Mouse (Mus musculus) kidney, postnatal 10 days (tissue): Measurements from ENCODE around the gene Msi2.

Experiments used
- DNase-seq: peaks from one replicate; pipeline ENCODE4 v3.0.0; 2021; ENCODE audit warnings: mixed read lengths

Msi2 gene

DNA sequence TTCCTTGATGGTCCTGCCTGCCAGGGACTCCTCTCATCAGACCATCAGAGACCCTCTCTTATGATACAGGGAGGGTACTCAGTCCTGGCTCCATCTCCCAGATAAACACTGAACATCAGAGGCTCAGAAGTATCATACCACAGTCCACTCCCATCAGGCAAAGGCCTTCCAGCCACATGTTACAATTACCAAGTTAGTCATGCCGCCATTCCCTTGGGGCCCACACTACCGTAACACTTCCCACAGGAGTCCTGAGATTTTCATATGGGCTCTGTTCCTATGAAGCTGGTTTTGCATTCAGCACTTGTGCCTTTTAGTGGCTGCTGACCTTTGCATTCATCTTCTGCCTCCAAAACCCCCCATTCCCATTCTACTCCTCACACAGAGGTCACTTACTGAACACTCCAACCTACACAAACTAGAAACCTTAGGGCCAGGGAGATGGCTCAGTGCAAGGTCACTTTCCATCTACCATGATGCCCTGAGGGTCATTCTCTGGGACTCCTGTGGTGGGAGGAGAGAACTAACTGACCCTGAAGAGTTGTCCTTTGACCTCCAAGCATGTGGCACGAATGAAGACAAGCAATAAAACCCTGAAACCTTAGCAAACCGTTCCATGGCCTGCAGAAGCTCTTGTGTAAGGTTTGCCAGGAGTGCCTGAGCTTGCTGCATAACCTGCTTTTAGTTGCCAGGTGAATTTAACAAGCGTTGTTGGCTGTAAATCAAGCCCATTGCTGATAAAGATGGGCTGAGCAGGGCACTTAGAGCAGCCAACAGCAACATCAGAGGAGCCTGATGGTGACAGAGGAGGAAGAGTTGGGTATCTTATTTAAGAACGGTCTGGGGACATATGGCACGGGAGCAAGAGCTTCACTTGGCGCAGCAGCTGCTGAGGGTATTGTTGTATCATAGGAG lies 323.0 kb downstream of the Msi2 start:
- DNase-seq, result no peak

DNA sequence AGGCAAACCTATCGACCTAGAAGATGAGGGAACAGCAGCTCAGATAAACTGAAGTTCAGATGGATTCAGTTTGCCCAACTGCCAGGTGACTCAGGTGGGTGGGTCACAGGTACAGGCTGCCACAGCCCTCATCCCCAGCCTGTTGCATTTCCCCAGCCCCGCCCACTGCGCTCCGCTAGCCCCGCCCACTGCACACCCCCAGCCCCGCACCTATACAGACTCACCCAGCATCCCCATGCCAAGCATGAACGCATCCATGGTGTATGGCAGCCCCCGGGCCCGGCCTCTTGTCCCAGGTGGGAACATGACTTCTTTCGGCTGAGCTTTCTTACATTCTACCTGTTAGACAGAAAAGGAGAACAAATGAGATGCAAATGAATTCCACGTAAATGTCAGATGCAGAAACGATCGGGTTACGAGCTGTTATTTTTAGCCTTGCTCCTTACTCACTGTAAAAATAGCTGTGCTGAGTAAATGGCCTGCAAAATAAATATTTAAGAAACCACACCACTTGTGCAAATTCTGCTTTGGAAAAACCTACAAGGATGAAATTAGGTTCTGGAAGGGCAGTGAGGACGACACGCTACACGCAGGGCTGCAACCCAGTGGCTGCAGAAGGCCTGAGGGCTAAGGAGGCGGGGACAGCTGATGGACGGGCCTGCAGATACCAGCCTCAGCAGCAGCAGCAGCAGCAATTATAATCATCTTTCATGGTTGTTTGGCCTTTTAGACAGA lies 323.8 kb downstream of the Msi2 start:
- peak; percentile 16 for DNase-seq

DNA sequence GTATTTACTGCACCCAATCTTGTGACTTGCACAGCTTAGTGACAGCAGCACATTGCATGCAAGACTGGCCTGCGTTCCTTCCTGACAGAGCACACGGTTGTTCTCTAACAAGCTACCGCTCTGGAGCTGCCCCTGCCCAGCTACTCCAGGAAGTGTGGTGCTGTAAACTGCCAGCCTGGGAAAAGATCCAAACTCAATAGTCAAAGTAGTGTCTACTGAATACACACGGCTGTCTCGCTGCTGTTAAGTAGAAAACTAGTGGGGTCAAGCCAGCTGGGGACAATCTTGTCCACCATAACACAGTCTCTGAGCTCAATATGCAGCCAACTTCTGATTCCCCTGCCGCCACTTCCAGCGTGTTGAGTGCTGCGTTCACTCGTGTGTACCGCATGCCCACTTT lies 325.6 kb downstream of the Msi2 start:
- DNase-seq, result no peak

DNA sequence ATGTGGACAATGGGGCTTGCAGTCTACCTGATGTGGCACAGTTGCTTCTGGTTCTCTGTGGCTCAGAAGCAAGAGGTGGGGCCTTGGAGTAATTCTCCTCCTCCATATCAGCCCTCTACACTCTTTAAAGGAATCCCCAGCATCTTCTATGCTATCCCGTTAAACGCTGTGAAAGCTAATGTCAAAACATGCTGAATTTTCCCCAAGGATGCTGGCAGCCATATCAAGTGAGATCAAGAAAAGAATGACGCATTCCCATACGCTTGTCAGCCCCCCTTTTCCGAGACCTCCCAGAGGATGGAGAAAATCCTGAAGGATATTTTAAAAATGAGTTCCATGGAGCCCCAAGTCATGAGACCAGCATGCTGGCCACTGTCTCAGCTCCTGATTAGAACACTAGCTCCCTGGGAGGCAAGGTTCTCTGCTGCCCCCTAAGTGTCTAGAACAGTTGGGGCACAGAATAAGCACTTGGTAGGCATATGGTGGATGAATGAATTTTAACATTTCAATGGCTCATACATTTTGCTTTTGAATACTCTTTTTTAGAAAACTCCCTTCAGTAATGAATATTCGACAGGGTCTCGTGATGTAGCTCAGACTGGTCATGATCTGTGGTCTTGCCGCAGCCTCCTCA lies 327.0 kb downstream of the Msi2 start:
- DNase-seq, result no peak

DNA sequence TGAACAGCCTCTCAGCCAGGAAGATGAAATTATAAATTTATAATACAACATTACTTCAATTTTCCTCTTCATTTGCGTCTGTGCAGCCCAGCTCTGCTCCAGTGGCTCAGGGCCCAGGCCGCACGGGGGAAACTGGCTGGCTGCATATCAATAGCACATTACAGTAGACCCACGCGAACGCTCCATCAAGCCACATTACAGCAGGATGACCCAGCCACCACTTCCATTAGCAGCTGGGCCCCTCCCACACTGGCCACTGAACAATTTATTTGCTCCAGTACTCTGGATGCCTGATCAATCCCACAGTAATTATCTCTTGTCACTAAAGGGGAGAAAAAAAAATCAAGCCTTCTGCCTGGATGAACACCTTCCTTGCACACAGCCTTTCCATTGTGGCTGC lies 328.8 kb downstream of the Msi2 start:
- no peak for DNase-seq

DNA sequence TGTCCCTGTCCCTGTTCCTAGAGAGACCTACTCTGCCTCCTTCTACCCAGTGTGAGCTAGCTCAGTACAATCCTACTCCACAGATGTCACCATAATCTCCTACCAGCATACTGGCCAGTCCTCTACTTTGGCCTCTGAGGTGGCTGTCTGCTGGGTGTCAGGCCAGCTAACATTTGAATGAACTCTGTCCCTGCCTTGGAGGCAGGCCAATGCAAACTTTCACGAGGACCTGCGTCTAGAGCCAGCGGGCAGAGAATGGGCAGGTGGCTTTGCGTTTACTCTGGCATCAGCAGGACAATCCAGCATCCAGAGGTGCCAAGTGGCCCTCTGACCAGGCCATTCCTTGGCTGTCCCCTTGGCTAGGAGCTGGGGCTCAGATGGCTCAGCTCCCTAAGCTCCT lies 331.4 kb downstream of the Msi2 start:
- DNase-seq, result peak; percentile 59

DNA sequence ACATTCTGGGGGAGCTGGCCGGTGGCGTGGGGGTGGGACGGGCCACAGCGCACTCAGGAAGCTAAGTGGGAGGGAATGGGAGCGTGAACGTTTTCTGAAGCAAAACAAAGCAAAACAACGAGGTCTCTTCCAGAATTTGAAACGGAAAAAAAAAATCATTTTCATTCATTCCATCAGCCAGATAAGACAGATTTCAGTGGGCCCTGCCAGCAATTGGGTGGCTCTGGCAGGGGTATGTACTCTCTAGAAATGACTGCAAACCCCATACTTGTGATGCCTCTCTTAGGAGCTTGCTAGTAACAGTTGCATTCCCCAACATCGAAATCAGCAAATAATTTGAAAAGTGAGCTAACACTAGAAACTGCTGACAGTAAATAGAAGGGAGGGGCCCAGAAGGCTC lies 335.9 kb downstream of the Msi2 start:
- DNase-seq, result no peak

DNA sequence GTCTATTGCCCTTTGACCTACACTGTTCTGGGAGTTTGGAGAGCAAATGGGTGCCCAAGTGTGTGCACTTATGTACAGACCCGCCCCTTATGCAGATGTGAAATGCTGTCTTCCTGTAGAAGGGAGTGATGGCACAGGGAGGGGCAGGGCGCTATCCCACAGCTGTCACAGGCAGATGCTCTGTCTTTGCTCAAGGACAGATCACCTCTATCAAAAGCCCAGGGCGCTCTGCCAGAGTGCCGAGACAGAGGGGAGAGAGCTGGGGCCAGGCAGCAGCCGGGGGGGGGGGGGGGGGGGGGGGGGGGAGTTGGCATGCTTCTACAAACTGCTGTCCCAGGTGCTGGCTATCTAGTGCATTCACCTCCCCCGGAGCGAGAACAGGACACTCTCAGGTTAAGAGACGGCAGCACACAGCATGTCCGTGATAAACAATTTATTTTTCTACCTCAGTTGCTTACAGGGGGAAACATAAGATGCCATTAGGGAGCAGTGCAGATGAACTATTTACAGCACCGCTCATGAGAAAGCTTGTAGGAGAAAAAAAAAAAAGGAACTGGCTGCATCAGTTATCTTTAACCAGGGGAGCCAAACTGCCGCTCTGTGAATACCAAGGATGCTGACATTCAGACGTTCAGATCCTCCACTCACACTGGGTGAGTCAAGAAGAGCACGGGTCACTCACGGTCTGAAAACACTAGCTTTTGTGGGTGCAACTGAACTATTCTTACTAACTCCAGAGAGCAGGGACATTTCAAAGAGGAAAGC lies 337.0 kb downstream of the Msi2 start:
- DNase-seq, result no peak

DNA sequence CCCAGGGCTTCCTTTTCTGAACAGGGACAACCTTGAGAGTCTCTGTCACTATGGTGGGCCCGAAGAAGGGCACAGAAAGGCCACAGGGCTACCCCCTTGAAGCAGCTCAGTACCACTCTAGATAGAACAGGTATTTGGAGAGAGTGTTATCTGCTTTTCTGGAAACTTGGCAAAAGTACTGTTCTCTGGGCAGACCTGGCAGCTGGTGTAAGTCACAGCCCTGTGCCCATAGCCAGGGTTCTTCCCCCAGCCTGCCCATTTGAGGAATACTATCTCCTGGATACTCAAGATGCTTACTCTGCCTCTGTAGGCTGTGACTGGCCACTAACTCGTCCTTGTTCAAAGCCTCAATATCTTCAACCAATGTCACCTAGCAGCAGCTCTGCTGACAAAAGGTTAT lies 338.7 kb downstream of the Msi2 start:
- no peak for DNase-seq

DNA sequence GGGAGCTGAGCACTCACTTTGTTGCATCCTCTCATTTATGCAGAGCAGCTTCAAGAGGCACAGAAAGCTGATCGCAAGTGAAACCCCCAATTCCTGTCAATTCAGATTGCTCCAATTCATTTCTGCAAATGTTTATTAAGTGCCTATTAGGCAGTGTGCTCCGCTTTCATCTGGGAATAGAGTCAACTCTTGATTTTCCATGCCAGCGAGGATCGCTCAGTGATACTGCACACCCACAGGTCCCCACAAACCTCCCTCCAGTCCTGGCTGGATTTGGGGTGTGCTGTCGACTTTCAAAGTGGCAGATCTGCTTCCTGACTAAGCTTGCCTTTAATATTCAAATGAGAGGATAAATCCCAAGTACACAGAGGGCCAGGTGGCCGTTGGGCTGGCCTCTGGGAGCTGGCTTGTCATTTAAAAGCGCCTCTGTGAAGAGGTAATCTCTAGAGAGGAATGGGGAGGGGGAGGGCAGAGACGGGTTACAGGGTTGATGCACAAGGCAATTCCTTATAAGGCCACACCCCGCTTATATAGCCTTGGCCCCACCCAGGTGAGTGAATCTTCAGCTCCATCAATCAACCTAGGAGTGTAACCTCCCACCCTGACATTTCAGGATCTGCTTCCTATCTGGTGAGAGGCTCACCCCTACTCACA lies 339.5 kb downstream of the Msi2 start:
- DNase-seq, result no peak

DNA sequence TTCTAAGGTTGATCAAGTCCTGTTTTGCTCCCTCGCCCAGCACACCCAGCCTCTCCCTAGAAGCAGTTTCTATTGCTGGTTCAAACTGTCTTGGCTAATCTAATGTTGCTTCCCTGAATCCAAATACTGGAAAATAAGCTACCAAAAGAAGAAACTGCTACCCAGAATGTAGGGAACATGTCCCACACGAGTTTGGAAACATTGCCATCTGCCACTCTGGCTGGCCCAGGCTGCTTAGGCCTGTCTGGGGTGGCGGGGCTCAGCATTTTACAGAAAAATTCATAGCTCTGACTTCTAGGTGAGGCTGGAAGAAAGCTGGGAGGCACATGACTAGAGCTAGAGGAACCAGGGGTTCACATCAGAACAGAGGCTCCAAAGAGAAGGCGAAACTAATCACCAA lies 345.7 kb downstream of the Msi2 start:
- no peak for DNase-seq

DNA sequence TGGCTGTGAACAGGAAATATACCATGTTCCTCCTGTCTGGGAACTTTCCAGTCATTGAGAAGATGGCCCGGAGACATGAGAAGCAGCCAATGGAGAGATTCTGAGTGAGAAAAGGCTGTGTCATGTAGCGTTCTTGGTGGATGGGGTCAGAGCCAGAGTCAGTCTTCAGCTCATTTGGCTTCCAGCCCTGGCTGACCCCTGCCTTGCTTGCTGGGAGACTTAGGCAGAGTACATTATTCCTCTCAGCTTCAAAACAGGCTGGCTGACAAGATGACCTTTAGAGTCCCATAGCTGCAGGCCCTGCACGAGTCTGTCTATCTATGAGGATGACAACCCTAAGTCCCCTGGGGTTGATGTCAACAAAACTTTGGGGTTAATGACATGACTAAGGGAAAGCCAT lies 348.4 kb downstream of the Msi2 start:
- DNase-seq, result peak; percentile 56

DNA sequence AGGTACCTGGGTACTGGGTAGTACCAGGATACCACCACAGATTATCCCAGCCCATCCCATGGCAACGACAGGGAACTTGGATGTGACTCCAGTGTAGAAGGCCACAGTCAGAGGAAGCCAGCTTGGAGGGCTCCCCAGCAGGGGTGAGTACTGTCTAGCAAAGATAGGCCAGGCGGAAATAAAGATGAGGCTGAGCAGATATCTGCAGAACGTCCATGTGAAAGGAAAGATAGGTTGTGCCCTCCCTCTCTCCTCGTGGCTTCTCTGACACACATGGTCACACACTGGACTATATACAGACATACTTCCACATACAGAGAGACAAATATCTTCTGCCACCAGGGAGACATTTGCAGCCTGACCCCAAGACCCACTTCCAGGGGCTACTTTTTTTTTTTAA lies 350.8 kb downstream of the Msi2 start:
- no peak for DNase-seq

DNA sequence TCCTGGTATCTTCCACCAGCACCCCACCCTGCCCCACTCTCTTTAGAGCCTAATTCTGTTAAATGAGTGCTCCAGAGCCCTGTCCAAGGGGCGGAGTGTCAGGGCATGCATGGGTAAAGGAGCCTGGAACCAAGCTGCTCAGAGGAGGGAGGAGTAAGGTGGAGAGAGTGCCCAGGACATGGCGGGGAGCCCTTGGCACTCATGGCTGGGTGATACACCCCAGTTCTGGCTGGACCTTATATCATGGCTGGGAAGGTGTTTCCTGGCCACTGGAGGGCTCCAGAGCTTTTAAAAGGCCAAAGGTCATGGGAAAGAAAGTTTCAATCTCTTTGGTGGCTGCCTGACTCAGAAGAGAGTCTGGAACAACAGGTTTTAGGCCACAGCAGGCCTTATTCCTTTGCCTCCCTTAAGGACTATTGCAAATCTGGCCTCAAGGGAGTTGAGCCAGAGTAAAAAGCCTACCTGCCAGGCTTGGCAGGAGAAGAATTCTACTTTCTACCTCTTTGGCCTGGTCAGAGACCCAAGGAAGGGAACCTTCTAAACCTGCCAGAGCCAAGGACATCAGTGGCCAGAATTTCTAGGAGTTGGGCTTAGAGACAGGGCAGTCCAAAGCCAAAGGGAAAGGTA lies 352.3 kb downstream of the Msi2 start:
- DNase-seq, result no peak

DNA sequence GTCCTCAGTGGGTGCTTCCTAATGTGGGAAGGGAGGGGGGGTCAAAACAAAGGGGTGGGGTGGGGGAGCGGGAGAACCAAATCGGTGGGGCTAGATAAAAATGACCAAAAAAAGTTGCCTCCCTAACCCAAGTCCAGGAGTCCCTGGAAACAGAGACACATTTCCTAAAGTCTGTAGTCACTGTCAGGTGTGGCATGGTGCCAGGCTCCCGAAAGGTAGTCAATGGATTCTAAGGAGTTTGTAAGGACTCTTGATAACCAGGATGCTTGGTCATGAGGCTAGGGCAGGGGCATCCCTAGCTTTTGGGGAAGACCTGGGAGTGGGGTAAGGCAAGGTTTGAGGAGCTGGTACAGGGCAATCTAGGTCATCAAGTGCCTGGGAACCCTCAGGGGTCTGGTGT lies 354.1 kb downstream of the Msi2 start:
- DNase-seq, result peak; percentile 24

DNA sequence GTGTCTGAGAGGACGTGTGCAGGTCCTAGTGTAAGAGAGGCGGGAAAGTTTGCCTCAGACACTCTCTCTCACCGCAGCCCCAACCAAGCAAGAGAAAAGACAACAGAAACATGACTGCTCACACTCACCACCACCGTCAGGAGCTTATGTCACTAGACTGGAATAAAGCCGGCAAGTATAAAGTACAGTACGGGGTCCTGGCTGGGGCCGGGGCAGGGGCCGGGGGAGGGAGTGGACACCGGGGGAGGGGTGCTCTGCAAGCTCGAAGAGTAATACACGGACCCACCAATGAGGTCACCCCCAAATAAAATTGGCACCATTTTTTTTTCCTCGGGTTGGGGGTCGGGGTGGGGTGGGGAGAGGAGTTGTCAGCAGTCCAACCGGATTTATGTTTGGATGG lies 354.8 kb downstream of the Msi2 start:
- DNase-seq, result no peak

DNA sequence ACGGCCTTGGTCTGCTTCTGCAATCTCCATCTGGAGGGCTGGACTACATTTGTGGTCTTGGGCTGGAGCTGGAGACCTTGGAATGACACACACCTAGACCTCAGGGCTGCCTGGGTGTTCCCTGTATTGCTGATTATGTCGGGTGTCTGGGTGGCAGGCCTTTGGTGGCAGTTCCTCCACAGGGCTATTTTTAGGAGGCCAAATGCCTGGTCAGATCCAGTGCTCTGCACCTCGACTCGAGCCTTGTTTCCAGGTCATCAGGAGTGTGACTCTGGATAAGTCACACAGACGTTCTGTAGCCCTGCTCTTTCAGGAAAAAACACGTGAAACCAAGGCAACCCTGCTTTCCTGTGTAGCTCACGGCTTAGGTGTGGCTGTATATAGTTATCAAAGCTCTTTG lies 358.6 kb downstream of the Msi2 start:
- no peak for DNase-seq

DNA sequence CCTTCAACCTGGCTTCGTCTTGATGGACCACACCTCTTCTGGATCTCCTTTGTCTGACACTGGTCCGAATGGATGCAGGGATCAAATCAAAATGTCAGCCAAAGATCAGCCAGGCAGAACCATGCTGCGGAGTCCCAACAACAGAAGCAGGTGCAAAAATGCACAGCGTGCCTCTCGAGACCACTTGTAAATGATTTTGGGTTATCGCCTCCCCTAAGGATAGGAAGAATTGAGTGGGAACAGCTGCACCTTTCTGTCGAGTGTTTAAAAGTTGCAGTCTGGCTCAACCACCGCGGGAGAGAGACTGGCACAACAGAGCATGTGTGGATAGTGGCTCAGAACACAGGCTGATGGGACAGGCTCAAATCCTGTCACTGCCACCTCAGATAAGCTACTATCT lies 361.0 kb downstream of the Msi2 start:
- no peak for DNase-seq

DNA sequence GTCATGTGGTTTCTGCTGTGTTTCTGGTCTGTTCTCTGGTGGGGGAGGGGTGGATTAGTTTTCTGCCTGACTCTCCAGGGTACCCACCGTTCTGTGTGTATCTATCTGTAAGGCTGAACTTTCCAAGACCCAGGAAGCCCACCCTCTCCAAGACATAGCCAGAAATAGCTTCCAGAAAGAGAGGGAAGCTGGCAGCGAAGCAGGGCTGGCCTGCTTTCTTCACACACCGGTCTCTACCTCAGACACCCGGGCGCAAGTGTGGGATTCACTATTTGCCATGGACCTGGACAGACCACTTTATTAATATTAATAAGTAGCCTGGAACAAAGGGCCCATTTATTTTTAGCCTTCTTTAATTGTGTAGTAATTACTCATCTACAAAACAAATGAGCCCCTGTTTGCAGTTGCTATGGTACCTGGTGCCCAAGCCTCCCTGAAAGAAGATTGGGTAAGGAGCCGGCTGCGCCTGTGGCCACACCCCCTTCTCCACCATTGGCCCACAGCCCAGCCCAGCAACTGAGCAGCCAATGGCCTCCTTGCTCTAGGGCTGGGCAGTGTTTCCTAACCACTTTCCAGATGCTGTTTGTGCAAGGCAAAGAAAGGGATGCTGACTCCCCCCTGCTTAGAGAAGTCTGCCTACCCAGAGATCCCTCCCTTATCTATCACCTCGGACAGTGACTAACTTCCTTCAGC lies 361.6 kb downstream of the Msi2 start:
- peak; percentile 43 for DNase-seq

DNA sequence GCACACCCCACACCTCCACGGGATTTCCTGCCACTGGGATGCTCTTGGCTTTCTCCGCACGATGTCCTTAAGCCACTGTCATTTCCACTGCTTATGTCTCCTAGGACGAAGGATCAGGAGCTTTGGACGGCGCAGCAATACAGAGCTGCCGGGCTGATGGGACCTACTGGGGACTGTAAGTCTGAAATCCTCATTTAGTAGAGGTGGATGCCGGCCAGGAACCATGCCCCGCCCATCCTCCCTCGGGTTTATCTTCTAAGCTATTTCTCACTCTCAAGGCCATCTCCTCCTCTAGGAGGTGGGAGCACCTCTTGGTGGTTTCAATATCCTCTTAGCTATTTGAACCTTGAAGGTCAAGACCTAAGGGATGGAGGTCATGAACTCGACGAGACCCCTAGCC lies 362.3 kb downstream of the Msi2 start:
- DNase-seq, result peak; percentile 26

DNA sequence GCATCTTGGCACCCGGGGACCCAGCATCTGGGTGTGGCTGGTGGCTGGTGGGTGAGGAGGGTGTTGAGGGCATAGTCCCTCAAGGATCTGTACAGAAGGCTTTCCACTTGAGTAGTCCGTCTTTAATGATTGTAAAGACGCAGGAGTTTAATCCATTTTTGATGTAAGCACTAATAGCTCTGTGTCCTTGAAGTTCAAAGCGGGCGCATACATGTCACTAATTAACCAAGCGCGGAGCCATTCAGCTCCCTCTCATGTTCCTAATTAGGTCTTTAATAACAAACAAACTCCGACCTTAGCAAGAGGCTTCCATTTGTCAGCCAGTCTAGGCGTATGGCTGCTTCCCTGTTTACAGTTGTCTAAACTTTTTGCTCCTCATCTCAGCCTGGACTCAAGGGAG lies 363.5 kb downstream of the Msi2 start:
- no peak for DNase-seq
